Comparison of ENCODE assay signal across 17 mouse cellular contexts in the genomic region with DNA sequence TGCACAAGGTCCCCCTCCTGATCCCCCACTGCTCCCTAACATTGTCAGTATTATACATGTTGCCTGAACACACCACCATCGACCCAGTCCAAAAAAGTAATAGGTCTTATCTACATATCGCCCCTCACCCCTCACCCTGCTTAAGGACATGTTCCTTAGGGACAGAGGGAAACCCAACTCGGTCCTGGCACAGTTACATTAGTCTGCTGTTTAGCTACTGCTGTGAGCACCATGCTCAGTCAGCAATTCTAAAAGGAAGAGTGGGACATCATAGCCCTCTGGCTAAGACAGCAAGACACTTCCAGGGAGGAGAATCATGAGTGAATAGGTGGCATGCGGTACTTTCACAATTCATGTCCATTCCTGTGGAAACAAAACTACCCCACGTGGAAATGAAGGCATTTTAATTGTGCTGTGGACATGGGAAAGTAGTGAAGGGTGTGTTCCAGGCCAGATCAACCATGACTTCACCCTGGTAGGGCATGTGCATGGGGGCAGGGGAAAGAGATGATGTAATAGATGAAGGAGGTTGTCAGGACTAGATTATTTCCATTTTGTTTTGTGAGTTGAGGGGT.
"Had no signal": no experiment of that assay in that cellular context is flagged by ENCODE, and none has a peak within 500 bp of the region (broad histone marks: within the 10 kb centered on the region; RNA-seq: fewer than 3 reads in every experiment).

No protein-coding gene starts in this region.

- H3K36me3 ChIP-seq: kidney, embryonic 15.5 days; liver, embryonic 13.5 days; stomach, embryonic 15.5 days had no signal

- H3K27ac ChIP-seq: kidney, embryonic 15.5 days; left cerebral cortex, adult 2 months; liver, embryonic 13.5 days; stomach, embryonic 15.5 days had no signal

- H3K4me3 ChIP-seq: kidney, embryonic 15.5 days; left cerebral cortex, adult 2 months; liver, embryonic 13.5 days; stomach, embryonic 15.5 days had no signal

- H3K4me1 ChIP-seq: liver, embryonic 13.5 days had no signal

- DNase-seq: kidney, postnatal 10 days; kidney, postnatal 36 days; layer of hippocampus, postnatal 36 days; liver, embryonic 13.5 days; lung, adult 2 months; lung, postnatal 14 days; lung, postnatal 4 days; midbrain, embryonic 14.5 days; right cerebral cortex, adult 18-20 months; right cerebral cortex, postnatal 14 days; right cerebral cortex, postnatal 4 days; spleen, adult 18-20 months; thymus, adult 18-20 months; thymus, postnatal 36 days had no signal

- H3K27me3 ChIP-seq: kidney, embryonic 15.5 days; liver, embryonic 13.5 days; stomach, embryonic 15.5 days had no signal
